Mouse (Mus musculus) megakaryocyte, embryonic 14.5 days (primary cell): ENCODE data around the gene Dctd.

Experiments used
- FLI1 ChIP-seq: IDR thresholded peaks from 2 replicates; pipeline ENCODE4 v1.6.1; 2012; ENCODE audit warnings: low read length, inconsistent platforms, mixed read lengths
- GATA1 ChIP-seq: IDR thresholded peaks from 3 replicates; pipeline ENCODE4 v1.6.1; 2012; ENCODE audit warnings: mixed read lengths, low read length, inconsistent platforms, borderline replicate concordance

DNA sequence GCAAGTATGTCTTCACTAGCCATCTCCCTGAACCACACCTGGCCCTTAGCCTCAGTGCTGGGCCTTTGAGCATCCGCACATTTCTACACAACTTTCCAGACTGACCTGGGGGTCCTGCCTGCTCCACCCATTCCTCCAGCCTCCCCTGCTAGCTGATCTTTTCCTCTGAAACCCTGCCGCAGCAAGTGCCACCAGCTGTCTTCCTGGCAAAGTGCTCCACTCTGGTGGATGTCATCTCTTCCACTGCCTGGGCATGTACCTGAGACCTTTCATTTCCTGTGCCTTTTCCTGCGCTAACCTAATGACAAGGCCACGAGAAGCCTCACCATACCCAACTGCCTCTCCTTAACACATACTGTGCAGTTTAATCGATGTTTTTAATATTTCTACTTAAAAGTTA is 46.9 kb downstream of the Dctd start:
- TF ChIP-seq FLI1 (no peak), GATA1 (no peak)
